Mouse (Mus musculus) ovary, postnatal 10 days (tissue): ENCODE data around the gene Dph6.
A peak's percentile ranks its signal among the peaks of the same experiment; 100 is the strongest.
"Not testable (repeated sequence)": the region's sequence is repeated elsewhere in the genome, so short reads cannot be mapped to it uniquely, and the experiment has no call there.

Experiments
- DNase-seq: peaks from one replicate; pipeline ENCODE4 v3.0.0; 2022; ENCODE audit warnings: low spot score

The Dph6 gene

GRCm38 (mm10) chr2:114654365-114655239, at the start of gene Dph6:
Gene Dph6, minus strand, starts transcription at chr2:114654964.
- peak; percentile 84 for DNase-seq

DNA sequence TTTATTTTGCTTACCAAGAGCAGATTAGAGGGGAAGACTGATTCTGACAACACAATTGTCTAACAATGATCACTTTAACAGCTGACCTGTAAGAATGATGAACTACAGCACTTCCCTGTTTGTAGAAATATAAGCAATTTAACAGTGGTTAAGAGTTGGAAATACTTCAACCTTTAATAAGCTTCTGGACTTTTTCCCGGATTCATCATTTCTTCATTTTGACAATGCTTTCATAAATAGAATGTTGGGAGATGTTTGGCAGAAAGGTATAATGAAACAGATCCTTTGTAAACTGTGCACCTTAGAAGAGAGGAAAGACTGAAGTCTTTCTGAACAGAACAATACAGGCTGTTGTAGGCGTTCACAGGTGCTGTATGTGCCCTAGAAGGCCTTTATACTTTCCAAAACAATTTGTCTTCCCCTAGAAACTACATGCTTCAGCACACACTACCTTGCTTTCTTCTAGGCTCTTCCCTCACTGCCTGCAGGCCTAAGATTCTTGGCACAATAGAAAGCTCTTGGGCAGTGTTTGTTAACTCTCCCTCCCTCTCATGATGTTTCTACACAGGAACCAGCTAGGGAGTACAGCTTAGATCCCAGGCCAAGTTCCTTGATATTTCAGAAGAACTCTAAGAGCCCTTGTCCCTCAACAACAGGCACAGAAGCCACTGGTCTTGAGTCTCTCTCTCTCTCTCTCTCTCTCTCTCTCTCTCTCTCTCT, 46.4 kb upstream of the Dph6 start:
- no peak for DNase-seq

GRCm38 (mm10) chr2:114691607-114692006, 36.8 kb upstream of the Dph6 start:
- no peak for DNase-seq

DNA sequence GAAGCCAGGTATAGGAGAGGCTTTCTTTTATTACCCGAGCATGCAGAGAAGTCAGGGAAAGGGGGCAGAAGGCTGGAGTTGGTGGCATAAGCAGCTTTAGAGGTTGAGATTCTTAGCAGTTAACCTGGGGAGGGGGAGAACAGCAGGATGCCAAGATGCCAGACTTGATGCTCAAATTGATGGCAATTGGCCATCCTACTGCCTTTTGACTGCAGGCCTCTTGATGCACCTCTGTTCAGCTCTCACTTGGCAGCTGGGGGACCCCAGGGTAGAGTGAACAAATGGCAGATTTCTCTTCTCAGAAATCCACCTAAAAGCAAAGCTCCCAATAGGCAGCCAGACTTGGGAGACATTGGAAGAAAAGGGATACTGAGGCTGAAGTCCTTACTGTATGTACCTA, 32.7 kb upstream of the Dph6 start:
- no peak for DNase-seq

- DNase-seq, result no peak
These were observed 32.3 kb upstream of the Dph6 start for GRCm38 (mm10) chr2:114687081-114687480.

DNA sequence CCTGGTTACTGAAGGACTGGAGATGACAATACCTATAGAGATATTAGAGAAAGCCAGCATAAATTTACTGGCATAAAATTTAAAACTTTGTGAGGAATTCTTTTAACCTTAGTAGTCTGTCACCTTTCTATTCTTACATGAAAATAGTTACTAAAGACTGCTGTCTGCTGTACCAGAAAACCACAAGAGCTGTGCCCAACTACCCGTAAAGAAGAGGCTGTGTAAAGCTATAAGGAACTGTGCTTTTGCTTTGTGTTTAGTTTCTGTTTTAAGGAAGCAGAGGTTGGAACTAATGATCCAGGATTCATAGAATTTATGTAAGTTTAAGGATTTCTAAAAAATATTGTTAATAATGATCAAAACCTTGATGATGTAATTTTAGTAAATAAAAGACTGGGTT, 19.1 kb upstream of the Dph6 start:
- no peak for DNase-seq

DNA sequence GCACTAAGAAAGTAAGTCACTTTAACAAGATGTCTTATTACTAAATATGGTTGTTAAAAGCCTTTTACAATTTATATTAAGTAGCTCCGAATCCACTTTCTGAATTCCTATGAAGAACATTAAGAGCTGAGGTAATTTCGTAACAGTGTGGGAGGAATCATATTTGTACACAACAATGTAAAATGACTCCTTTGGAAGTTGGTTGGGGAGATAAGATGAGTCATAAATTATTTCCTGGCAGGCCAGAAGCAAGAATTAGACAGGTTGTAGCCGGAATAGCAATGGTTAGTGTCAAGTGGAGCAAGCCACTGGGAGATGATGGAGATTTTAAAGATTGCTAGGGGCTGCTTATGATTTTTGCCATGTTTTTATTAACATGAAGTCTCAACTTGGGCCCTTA, 16.2 kb upstream of the Dph6 start:
- no peak for DNase-seq

- DNase-seq, result no peak
These were observed 4.2 kb upstream of the Dph6 start for GRCm38 (mm10) chr2:114658954-114659353.

GRCm38 (mm10) chr2:114646240-114646639, 8.5 kb downstream of the Dph6 start:
- DNase-seq, result no peak

DNA sequence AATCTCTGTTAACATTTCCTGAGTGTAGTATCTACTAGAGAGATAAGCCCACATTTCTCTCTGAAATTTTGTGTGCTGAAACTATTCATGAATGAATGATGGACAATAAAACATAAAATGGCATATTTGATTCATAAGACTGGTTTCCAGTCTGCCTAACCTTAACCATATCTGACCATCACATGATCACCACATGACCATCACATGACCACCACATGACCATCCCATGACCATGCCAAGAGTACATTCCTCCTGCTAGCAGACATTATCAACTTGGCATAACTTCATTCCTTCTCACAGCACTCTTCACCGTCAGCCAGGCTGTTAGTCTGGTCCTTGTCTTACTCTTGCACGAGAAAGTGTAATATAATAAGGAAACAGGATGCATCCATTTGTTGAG, 10.9 kb downstream of the Dph6 start:
- DNase-seq, result no peak

GRCm38 (mm10) chr2:114624683-114625082, 30.1 kb downstream of the Dph6 start:
- no peak for DNase-seq

DNA sequence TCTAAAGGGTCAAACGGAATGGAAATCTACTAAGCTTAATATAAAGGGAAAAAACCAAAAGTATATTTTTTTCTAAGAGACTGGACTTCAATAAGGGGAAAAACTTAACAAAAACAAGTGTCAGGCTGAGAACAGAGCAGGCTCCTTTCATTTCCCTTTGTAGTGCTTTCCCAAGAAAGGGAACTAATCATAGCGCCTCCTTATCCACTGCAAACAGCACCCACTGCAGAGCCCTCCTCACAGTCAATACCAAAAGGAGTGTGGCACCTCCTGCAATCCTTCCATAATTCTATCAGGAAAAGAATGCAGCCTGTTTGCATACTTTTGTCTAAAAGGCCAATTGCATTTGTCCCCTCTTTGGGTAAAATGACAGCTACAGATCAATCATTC, 32.2 kb downstream of the Dph6 start:
- DNase-seq, result no peak

- DNase-seq, result no peak
These were observed 32.8 kb downstream of the Dph6 start for GRCm38 (mm10) chr2:114621781-114622549.

DNA sequence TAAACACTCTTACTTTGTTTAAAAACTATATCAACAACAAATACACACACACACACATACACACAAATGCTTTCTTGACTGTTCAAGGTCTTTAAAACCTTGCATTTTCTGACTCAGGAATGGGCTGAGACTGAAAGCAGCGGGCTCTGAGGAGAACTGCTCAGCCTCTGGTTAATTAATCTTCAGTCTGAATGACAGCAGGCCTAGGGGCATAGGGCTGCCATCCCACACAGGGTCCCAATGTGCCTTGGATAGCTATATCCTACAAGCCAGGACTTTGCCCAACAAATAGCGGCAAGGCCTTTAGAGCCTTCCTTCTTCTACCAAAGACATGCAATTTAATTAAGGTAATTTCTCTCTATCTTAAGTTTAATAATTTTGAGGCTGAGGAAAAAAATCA, 43.2 kb downstream of the Dph6 start:
- no peak for DNase-seq

GRCm38 (mm10) chr2:114610110-114610509, 44.7 kb downstream of the Dph6 start:
- no peak for DNase-seq

GRCm38 (mm10) chr2:114605202-114605601, 49.6 kb downstream of the Dph6 start:
- DNase-seq, result not testable (repeated sequence)

DNA sequence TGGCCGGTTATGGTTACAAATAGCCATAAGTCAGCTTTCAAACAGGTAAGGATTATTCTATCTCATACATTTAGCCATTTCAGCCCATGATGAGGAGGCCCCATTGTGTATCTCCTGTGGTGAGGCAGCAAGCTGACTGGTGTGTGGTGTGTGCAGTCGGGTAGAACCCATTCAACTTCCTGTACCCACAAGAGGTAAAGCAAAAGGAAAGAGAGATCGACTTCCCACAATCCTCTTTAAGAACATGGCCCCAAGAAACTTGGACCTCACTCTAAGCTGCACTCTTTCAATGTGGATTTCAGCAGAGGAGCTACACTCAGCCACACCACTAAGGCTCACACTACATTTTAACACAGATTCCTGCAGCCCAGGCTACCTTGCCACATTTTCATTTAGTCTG, 53.6 kb downstream of the Dph6 start:
- no peak for DNase-seq

DNA sequence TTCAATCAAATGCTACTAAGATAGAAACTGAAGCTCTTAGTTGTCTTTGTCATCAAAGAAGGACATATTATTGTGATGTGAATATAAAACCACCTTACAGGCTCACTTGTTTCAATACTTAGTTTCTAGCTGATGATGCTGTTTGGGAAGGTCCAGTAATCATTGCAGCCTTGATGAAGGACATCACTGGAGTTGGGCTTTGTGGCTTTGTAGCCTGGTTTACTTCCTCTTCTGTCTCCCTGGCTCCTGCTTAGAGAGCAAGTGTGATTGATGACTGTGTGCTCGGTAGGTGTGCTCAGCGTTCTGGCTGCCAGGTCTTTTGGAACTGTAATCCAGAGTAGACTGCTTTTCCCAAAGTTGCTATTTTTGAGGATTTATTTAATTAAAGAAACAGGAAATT, 55.0 kb downstream of the Dph6 start:
- no peak for DNase-seq

DNA sequence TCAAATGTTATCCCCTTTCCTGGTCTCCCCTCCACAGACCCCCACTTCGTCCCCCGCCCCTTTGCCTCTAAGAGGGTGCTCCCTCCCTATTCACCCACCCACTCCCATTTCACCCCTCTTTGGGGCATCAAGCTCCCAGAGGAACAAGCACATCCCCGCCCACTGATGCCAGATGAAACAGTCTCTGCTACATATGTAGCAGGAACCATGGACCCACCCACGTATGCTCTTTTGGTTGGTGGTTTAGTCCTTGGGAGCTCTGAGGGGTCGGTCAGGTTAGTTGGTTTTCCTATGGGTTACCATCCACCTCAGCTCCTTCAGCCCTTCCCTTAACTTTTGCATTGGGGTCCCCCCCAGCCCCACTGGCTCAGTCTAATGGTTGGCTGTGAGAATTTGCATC, 61.4 kb downstream of the Dph6 start:
- no peak for DNase-seq

DNA sequence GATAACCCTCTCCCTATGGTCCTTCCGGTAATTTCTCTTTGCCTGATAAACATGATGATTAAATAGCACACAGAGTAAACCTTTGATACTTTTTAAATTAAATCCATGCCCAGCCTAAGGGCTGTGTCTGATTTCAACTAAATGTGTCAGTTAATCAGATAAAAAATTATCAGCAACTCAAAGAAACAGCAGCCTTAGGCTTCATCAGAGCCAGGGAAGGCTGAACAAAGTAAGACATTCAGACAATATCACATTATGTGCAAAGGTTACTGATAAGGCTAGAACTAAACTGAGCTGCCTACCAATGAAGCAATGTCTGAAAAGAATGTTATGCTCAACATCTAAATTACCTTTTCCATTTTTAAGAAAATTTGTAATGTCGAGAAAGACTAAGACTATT, 74.0 kb downstream of the Dph6 start:
- no peak for DNase-seq

DNA sequence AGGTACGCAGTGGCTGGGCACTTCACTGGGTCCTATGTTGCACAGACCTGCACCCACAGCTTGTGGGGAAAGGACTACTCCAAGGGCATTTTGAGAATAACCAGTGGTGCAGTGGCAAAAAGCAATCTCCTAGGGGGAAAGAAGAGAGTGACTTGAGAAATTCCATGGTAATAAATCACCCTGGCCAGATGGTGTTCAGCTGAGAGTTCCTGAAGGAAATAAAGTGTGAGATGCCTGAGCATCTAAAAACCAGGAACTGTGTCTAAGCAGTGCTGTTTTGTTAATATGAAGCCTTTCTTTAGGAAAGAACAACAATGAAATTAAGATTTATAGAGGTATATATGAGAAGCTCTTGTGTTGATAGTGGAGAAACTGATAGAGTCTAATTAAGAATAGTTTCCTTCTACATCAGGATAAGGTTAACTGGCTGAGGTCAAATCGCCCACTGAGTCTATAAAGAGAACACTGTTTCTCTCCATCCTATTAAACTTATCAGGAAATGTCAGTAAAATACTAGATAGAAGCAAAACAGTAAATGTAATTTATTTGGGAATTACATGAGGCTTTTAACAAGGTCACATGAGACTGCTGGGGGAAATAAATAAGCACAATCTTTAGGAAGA, 111.7 kb downstream of the Dph6 start:
- no peak for DNase-seq

DNA sequence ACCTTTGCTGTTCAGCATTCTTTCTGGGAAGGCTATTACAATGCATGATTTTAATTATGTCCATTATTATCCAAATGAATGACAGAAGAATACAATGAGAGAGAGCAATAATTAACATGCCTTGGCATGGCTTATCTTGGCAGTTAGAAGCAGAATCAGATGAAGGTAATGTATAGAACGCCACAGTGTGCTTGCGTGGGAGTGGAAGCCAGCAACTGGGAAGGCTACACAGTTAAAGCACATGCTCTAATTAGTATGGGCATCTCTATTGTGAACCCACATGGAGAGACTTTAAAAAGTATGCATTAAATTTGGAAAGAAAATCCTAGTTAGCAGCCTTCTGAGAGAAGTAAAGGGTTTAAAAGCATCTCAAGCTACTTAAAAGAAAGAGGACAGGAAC, 112.4 kb downstream of the Dph6 start:
- no peak for DNase-seq
